Mouse (Mus musculus) heart, adult 2 months (tissue): ENCODE measurements around the gene Arv1.

Source experiments
- CTCF ChIP-seq: fragments of 200-600 bp; IDR thresholded peaks from 2 replicates; pipeline ENCODE4 v1.8.1; 2022; ENCODE audit warnings: antibody characterized with exemption, mild to moderate bottlenecking, moderate library complexity
- POLR2A ChIP-seq: fragments of 200-500 bp; IDR thresholded peaks from 2 replicates; pipeline ENCODE4 v1.6.1; 2011; ENCODE audit warnings: mild to moderate bottlenecking, low read depth, low read length, control low read depth; ENCODE audit not compliant: insufficient read depth

GRCm38 (mm10) chr8:124724301-124724700, 2.4 kb downstream of the Arv1 start:
- TF ChIP-seq CTCF = no peak
- TF ChIP-seq POLR2A = no peak
